Mouse (Mus musculus) heart, adult 2 months (tissue): Measurements from ENCODE around the gene Gm10964.

Source experiments
- CTCF ChIP-seq: fragments of 200-600 bp; IDR thresholded peaks from 2 replicates; pipeline ENCODE4 v1.8.1; 2022; ENCODE audit warnings: antibody characterized with exemption, mild to moderate bottlenecking, moderate library complexity
- EP300 ChIP-seq: fragments of 200-500 bp; IDR thresholded peaks from 2 replicates; pipeline ENCODE4 v1.6.1; 2011; ENCODE audit warnings: low read depth, low read length, control low read depth; ENCODE audit not compliant: insufficient read depth
- POLR2A ChIP-seq: fragments of 200-500 bp; IDR thresholded peaks from 2 replicates; pipeline ENCODE4 v1.6.1; 2011; ENCODE audit warnings: mild to moderate bottlenecking, low read depth, low read length, control low read depth; ENCODE audit not compliant: insufficient read depth

GRCm38 (mm10) chr3:103774009-103774408 lies 34.8 kb downstream of the Gm10964 start:
- no peak for TF ChIP-seq CTCF
- no peak for TF ChIP-seq EP300
- no peak for TF ChIP-seq POLR2A
